Mouse (Mus musculus) megakaryocyte, embryonic 14.5 days (primary cell): Measurements from ENCODE around the gene Eefsec.

ENCODE experiments used
- FLI1 ChIP-seq: IDR thresholded peaks from 2 replicates; pipeline ENCODE4 v1.6.1; 2012; ENCODE audit warnings: low read length, inconsistent platforms, mixed read lengths
- GATA1 ChIP-seq: IDR thresholded peaks from 3 replicates; pipeline ENCODE4 v1.6.1; 2012; ENCODE audit warnings: mixed read lengths, low read length, inconsistent platforms, borderline replicate concordance

- TF ChIP-seq GATA1 = no peak
- TF ChIP-seq FLI1 = no peak
Observed at GRCm38 (mm10) chr6:88315295-88315694, 131.0 kb downstream of the Eefsec start.
